Mouse (Mus musculus): ENCODE data around the gene Plscr5. TPM values are rescaled to one million over a fixed set of nuclear protein-coding genes. Genes with fewer than 3 reads are reported as not detected.

Plscr5 gene
- polyA plus RNA-seq, 1 experiment, result not detected

GRCm38 (mm10) chr9:92249987-92250772 is 57.4 kb downstream of the Plscr5 start:
- H3K4me3 ChIP-seq (ENCODE audit: insufficient read depth, low read length), result peak overlapping the region; percentile 89
- peak overlapping the region; percentile 89 for H3K27ac ChIP-seq (ENCODE audit: insufficient read depth, low read length)
- no peak for TF ChIP-seq CTCF (IDR thresholded peaks at IDR 0.05; ENCODE audit: borderline replicate concordance, insufficient read depth, low read length)
- peak; percentile 72 for TF ChIP-seq POLR2A (IDR thresholded peaks at IDR 0.05; ENCODE audit: low read depth, low read length)
- peaks cover 3% of the 10 kb centered on the region; the same call in 1 of the 2 replicates for H3K4me1 ChIP-seq (ENCODE audit: control insufficient read depth, insufficient read depth, low read length)

DNA sequence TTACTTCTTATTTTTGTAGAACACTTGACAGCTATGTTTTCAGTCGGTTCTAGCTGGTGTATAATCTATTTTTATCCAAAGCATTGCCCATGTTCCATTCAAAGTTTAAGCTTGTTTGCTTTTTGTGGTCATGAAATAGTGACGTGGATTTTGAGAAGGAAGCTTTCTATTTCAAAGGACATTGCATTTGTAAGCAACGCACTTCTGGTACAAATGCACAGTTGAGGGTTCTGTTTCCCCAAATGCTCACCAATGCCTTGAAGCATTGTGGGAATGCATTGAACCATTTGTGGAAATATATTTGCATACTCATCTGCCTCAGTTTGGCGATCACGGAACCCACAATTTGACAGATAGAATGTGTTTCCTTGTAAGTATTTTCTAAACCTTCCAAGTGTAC is 60.0 kb downstream of the Plscr5 start:
- Histone ChIP-seq H3K4me1 (ENCODE audit: control insufficient read depth, insufficient read depth, low read length) (peaks cover 6% of the 10 kb centered on the region), H3K4me3 (ENCODE audit: insufficient read depth, low read length) (no peak overlapping the region), H3K27ac (ENCODE audit: insufficient read depth, low read length) (no peak overlapping the region)
- no peak for TF ChIP-seq POLR2A (IDR thresholded peaks at IDR 0.05; ENCODE audit: low read depth, low read length)

- Histone ChIP-seq H3K4me1 (ENCODE audit: control insufficient read depth, insufficient read depth, low read length) (peaks cover 6% of the 10 kb centered on the region), H3K4me3 (ENCODE audit: insufficient read depth, low read length) (no peak overlapping the region), H3K27ac (ENCODE audit: insufficient read depth, low read length) (no peak overlapping the region)
- TF ChIP-seq CTCF (IDR thresholded peaks at IDR 0.05; ENCODE audit: borderline replicate concordance, insufficient read depth, low read length), result no peak
- TF ChIP-seq POLR2A (IDR thresholded peaks at IDR 0.05; ENCODE audit: low read depth, low read length), result no peak
These were observed 61.0 kb downstream of the Plscr5 start for GRCm38 (mm10) chr9:92253585-92254321.

Other genes with a start within 250 kb of the Plscr5 start
- 19.2 and 20.4 TPM in 2 replicates for gene Plscr1, start 56.8 kb downstream of the Plscr5 start, polyA plus RNA-seq (2011; ENCODE audit: insufficient read length, low read depth, missing spikeins)
- gene Plscr2, start 82.7 kb downstream of the Plscr5 start, polyA plus RNA-seq (2011; ENCODE audit: insufficient read length, low read depth, missing spikeins), result 4.8 and 6.7 TPM in 2 replicates
- not detected in 2 replicates for gene 1700057G04Rik, start 116.4 kb downstream of the Plscr5 start, polyA plus RNA-seq (2011; ENCODE audit: insufficient read length, low read depth, missing spikeins)

All from embryonic fibroblast, embryonic 13.5 days (primary cell).